Mouse (Mus musculus): ENCODE measurements at regions not wholly inside any gene's neighbourhood (a gene's known extent, or its start where the extent isn't known, plus 50 kb on each side); places are given as distances from the start of the nearest gene placed in this dataset.

DNA sequence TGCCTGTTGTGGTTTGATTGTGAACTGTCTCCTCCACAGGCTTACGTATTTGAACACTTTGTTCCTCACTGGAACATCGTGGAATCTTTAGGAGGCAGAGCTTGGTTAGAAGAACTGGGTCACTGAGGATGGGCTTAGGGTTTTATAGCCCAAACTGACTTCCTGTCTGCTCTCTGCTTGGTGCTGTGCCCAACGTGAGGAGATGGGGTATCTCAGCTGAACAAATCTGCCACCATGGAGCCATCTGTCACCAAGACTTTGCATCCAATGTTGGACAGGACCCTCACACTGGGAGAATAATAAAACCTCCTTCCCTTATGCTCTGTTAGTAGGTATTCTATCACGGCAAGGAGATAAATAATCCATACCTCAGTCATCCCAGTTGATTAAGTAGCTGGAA is 134.2 kb upstream of the Tnp1 start:
- TF ChIP-seq CTCF (IDR thresholded peaks at IDR 0.05; ENCODE audit: low read depth, low read length) = no peak
- no peak for TF ChIP-seq POLR2A (IDR thresholded peaks at IDR 0.05; ENCODE audit: extremely low read depth, insufficient read depth, low read length)

Data from liver, adult 2 months (tissue).